Mouse (Mus musculus): Measurements from ENCODE around the gene Oser1.

DNA sequence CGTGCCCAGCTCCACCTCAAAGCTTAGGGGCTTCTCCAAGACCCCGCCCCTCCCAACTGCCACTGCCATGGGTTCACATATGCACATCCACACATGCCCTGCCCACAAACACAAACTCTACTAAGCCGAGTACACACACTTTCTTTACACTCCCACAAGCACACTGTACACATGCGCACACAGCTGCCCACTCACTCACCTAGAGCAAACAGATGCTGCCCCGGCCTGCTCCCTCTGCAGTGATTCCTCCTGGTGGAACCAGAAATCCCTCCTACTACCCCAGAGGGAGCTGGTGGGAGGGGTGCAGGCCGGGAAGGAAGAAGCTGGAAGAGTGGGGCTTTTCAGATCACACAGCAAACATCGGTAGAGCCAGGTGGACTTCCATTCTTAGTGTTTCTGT, 19.5 kb upstream of the Oser1 start:
- TF ChIP-seq POLR2A (IDR thresholded peaks at IDR 0.05; ENCODE audit: borderline replicate concordance, insufficient read depth, low read length): no peak
- no peak for TF ChIP-seq CTCF (IDR thresholded peaks at IDR 0.05; ENCODE audit: borderline replicate concordance, insufficient read depth, low read depth, low read length)
